Mouse (Mus musculus) heart, postnatal 25 days (tissue): ENCODE measurements at regions not wholly inside any gene's neighbourhood (a gene's known extent, or its start where the extent isn't known, plus 50 kb on each side); places are given as distances from the start of the nearest gene placed in this dataset.
"Not testable (repeated sequence)": the region's sequence is repeated elsewhere in the genome, so short reads cannot be mapped to it uniquely, and the experiment has no call there.

Experiments used
- DNase-seq: peaks from one replicate; pipeline ENCODE4 v3.0.0; 2022; ENCODE audit warnings: low spot score
- intact Hi-C: fragments of 180-260 bp; cut with DNase I; formaldehyde crosslinking; loops from one replicate; pipeline ENCODE4 v1.15.1; 2025

DNA sequence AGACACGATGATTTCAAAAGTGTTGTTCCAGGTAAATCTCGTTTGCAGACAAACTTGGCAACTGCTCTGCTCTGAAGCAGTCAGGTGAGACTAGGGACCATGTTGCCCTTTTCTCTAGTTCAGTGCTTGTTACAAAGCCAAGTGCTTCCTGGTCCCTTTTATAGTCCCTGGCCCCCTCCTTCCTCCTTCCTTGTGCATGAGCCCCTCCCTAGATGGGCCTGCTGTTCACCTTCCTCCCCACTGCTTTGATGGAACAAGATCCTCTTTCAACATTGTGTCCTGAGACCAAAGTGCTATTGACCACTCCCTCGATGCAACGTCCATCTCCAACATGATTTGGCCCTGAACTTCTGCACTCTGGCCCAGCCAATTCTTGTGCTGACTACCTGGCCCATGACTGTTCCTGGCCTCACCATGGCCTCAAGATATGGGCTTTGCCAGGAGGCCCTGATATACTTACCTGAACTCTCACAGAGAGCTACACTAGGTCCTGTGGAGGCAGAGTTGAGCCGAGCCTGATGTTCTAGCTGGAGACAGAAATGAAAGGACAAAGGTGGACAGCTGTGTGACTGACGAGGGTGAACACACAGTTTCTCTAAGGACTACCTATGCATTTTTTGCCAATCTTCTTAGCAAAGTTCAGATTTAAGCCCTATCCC lies 104.6 kb upstream of the Klf3 start:
- DNase-seq: no peak
- intact Hi-C loops: no loop called here

- intact Hi-C loops: no loop called here
- DNase-seq: no peak
Measured at GRCm38 (mm10) chr5:64700030-64700429, 103.2 kb upstream of the Klf3 start.

GRCm38 (mm10) chr5:64701219-64701779 lies 101.9 kb upstream of the Klf3 start:
- intact Hi-C loops: no loop called here

DNA sequence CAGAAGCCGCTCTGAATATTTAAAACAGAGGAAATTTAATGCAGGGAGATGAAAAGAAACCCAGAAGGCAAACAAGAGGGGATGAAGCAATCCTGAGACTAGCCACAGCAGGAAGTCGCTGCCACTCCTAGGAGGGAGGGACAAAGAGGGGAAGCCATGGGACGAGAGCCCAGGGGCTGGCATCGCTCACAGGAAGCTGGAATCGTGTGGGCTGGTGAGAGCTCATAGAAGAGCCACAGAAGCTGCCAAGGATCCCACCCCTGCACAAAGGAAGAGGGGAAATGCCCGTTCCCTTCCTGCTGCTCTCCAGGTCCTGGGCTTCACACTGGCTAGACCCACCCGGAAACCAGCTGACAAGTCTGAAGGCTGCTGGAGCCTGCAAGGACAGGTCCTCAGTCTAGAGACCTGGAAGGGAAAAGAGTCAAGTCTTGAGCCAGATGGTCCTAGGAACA lies 101.4 kb upstream of the Klf3 start:
- DNase-seq: peak; percentile 70
- intact Hi-C loops: loop anchor here (2.0 kb wide), 2 partner anchors 19 to 99 kb away; no protein-coding TSS in a partner anchor

More at GRCm38 (mm10) chr5:64701219-64701779, 101.9 kb upstream of the Klf3 start:
- no peak for DNase-seq

DNA sequence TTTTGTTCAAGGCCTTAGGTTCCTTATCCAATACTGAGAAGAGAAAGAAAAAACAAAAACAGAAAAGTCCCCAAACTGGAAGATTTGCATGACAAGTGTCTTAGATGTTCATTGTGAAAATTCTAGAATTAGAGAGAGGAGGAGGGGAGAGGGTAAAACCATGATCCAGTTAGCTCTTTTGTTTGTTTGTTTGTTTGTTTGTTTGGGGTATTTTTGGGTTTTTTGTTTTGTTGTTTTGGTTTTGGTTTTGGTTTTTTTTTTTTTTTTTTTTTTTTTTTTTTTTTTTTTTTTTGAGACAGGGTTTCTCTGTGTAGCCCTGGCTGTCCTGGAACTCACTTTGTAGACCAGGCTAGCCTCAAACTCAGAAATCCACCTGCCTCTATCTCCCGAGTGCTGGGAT lies 100.8 kb upstream of the Klf3 start:
- not testable (repeated sequence) for DNase-seq
- intact Hi-C loops: loop anchor here (2.0 kb wide), 2 partner anchors 20 to 98 kb away; no protein-coding TSS in a partner anchor

- peak; percentile 25 for DNase-seq
- intact Hi-C loops: loop anchor here (2.0 kb wide), 2 partner anchors 20 to 98 kb away; no protein-coding TSS in a partner anchor
Measured at GRCm38 (mm10) chr5:64703091-64703872, 99.9 kb upstream of the Klf3 start.

GRCm38 (mm10) chr5:64704144-64704543 lies 99.0 kb upstream of the Klf3 start:
- intact Hi-C loops: no loop called here
- DNase-seq: no peak

GRCm38 (mm10) chr5:64706586-64706985 lies 96.6 kb upstream of the Klf3 start:
- intact Hi-C loops: no loop called here
- DNase-seq: no peak

DNA sequence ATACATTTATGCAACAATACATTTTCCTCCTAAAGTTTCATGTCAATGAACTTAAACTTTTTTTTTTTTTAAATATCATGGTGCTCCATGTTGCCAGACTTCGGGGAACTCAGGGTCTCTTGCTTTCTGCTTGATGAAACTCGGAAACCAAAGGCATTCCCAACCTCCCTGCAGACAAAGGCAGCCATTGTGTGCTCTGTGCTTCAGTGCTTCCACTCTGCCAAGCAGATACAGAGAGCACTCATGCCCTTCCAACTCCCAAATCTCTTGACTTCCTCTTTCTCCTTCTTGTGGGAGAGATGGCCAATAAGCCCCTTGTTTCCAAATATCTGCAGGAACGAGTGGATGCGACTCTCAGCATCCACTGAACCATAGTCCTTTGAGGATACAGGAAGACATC lies 94.0 kb upstream of the Klf3 start:
- DNase-seq: no peak
- intact Hi-C loops: no loop called here

DNA sequence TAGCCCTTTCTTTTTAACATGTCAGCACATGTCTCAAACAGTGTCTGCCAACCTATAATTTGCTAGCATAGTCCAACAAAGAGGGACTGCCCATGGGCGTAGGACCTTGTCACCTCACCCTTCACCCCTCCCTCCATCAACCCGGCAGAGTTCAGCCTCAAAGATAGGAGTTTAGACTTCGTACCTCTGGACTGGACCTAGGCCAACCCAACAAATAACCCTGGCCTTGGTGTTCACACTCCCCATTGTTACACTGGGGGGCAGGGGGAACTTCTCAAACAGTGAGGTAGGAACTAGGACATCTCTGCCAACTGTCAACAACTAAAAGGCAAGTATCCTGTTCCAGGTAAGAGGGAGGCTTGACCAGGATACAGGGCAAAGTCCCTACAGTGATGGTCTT lies 93.0 kb upstream of the Klf3 start:
- no peak for DNase-seq
- intact Hi-C loops: loop anchor here (5.0 kb wide), 1 partner anchor 37 kb away; no protein-coding TSS in a partner anchor

DNA sequence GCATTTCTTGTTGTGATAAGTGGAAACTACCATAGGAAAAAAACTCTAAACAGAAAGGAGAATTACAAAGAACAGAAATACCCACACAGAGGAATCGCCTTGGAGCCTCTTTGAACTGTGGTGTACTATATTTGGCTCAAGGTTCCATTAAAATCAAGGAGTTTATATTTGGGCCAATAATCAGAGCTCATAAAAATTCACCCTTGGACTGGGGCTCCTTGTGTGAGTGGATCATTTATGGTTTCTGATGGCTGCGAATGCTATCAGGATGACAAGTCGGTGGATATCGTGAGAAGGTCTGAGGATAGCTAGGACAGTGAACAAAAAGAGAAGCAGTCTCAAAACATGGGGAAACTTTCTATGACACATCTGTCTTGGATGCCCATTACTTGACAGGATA lies 92.2 kb upstream of the Klf3 start:
- DNase-seq: no peak
- intact Hi-C loops: loop anchor here (5.0 kb wide), 1 partner anchor 36 kb away; no protein-coding TSS in a partner anchor

- intact Hi-C loops: loop anchor here (5.0 kb wide), 1 partner anchor 33 kb away; no protein-coding TSS in a partner anchor
- no peak for DNase-seq
Measured at GRCm38 (mm10) chr5:64714221-64714653, 89.0 kb upstream of the Klf3 start.

GRCm38 (mm10) chr5:64714710-64715109 lies 88.5 kb upstream of the Klf3 start:
- DNase-seq: no peak
- intact Hi-C loops: loop anchor here (5.0 kb wide), 1 partner anchor 33 kb away; no protein-coding TSS in a partner anchor

DNA sequence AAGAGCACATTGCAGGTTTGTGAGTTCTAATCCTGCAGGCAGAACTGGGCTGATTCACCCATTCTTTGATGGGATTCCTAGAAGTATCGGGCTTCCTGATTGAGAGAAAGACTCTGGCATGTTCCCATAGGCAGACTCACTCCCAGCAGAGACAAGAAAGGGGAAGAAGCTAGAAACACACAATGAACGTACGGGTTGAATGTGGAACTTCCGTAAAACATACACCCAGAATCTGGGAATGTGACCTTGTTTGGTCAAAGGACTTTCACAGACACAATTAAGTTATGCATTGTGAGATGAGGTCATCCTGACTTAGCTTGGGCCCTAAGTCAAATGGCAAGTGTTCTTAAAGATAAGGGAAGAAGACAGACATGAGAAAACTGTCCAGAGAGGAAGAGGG lies 86.6 kb upstream of the Klf3 start:
- DNase-seq: no peak
- intact Hi-C loops: no loop called here

DNA sequence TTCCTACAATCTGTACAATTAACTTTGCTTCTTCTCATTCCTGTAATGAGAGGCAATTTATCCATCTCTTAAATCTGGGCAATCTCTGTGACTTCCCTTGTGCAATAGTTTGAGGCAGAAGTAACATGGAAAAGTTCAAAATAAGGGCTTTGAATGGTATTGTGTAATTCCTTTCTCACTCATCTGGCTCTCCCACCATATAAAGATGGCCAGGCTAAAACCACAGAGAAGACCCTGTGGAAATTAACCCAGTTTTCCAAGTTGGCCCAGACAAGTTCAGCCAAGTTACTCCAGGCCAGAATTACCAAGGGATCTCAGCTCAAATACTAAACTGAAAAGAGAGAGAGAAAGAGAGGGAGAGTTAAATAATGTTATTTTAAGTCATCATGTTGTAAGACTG lies 81.0 kb upstream of the Klf3 start:
- intact Hi-C loops: no loop called here
- DNase-seq: no peak

DNA sequence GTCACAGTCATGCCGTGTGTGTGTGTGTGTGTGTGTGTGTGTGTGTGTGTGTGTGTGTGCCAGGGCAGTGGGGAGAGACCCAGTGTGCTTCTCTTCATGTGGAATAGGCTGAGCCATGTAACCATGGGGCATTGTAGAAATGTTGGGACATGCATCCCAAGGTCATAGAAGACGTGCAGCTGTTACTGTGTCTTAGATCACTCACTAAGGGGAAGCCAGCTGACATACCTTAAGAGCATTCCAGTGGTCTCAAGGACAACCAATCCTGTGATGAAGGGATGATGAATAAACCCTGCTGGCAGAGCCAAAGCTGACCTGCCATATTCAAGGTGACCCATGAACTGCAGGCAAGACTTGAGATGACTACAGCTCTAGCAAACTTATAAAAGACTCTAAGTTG lies 75.3 kb upstream of the Klf3 start:
- intact Hi-C loops: no loop called here
- no peak for DNase-seq

DNA sequence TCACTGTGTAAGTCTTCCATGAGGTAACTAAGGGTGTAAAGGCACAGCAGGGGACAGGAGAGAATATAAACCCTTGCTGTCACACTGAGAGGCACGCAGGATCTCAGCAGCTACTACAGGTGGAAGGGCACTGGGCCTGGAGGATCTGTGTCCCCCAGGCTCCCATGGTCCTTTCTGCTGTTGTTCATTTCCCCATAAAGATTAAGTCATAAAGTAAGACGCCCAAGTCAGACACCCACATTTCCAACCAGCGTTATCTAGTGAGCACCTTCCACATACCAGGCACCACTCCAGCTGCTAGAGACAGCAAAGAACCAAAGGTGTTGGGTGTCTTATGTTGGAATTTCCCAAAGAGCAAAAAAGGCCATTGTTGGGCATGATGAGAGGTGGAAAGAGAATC lies 70.8 kb upstream of the Klf3 start:
- no peak for DNase-seq
- intact Hi-C loops: no loop called here

DNA sequence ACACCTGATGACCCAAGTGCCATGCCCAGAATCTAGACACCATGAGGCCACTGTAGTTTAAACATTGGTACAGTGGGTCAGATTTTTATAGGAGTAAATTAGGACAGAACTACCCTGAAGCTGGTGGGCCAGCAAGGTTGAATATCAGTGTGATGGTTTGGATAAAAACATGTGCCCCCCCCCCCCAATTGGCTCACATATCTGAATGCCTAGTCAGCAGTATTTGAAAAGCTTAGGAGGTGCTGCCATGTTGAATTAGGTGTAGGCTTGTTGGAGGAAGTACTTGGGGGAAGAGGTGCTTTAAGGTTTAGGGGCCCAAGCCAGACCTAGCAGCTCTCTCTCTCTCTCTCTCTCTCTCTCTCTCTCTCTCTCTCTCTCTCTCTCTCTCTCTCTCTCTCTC lies 66.2 kb upstream of the Klf3 start:
- intact Hi-C loops: no loop called here
- DNase-seq: no peak

- no peak for DNase-seq
- intact Hi-C loops: no loop called here
Measured at GRCm38 (mm10) chr5:64738096-64738780, 65.0 kb upstream of the Klf3 start.

GRCm38 (mm10) chr5:64738781-64739310 lies 64.3 kb upstream of the Klf3 start:
- DNase-seq: no peak
- intact Hi-C loops: no loop called here
